Mouse (Mus musculus) C2C12 (cell line): ENCODE measurements around the gene Rorc.

ENCODE experiments used
- CEBPB ChIP-seq: IDR thresholded peaks from one replicate; pipeline ENCODE4 v1.6.1; 2011; ENCODE audit warnings: low read depth, mild to moderate bottlenecking, control low read depth, moderate library complexity
- CTCF ChIP-seq: IDR thresholded peaks from one replicate; pipeline ENCODE4 v1.5.1; 2011; ENCODE audit not compliant: control insufficient read depth, insufficient read depth, insufficient read length
- FOSL1 ChIP-seq: IDR thresholded peaks from one replicate; pipeline ENCODE4 v1.8.0; 2011; ENCODE audit warnings: mild to moderate bottlenecking, low read length; ENCODE audit not compliant: poor library complexity, insufficient read depth, severe bottlenecking
- MAX ChIP-seq: IDR thresholded peaks from one replicate; pipeline ENCODE4 v1.6.1; 2011; ENCODE audit warnings: mild to moderate bottlenecking, control low read depth
- MYOD1 ChIP-seq: IDR thresholded peaks from one replicate; pipeline ENCODE4 v1.6.1; 2011; ENCODE audit warnings: low read depth; ENCODE audit not compliant: control insufficient read depth, insufficient read length
- MYOG ChIP-seq: IDR thresholded peaks from one replicate; pipeline ENCODE4 v1.6.1; 2011; ENCODE audit not compliant: control insufficient read depth, insufficient read length; ENCODE audit errors: extremely low read depth
- USF1 ChIP-seq: IDR thresholded peaks from one replicate; pipeline ENCODE4 v1.6.1; 2011; ENCODE audit warnings: low read depth, mild to moderate bottlenecking, control low read depth, moderate library complexity

- TF ChIP-seq CTCF: no peak
- TF ChIP-seq MAX: no peak
- no peak for TF ChIP-seq MYOG
- TF ChIP-seq USF1: no peak
- no peak for TF ChIP-seq CEBPB
- TF ChIP-seq MYOD1: no peak
- no peak for TF ChIP-seq FOSL1
Observed at GRCm38 (mm10) chr3:94386671-94387070, 14.1 kb downstream of the Rorc start.
